Mouse (Mus musculus) cerebellum, adult 2 months (tissue): ENCODE measurements around the gene Cdk12.

Source experiments
- CTCF ChIP-seq: fragments of 200-500 bp; IDR thresholded peaks from 2 replicates; pipeline ENCODE4 v1.5.1; 2011; ENCODE audit warnings: low read depth, mild to moderate bottlenecking, control low read depth, low read length, moderate library complexity, borderline replicate concordance; ENCODE audit not compliant: insufficient read depth
- POLR2A ChIP-seq: fragments of 200-500 bp; IDR thresholded peaks from 2 replicates; pipeline ENCODE4 v1.6.1; 2011; ENCODE audit warnings: low read length, control low read depth, borderline replicate concordance; ENCODE audit not compliant: insufficient read depth

DNA sequence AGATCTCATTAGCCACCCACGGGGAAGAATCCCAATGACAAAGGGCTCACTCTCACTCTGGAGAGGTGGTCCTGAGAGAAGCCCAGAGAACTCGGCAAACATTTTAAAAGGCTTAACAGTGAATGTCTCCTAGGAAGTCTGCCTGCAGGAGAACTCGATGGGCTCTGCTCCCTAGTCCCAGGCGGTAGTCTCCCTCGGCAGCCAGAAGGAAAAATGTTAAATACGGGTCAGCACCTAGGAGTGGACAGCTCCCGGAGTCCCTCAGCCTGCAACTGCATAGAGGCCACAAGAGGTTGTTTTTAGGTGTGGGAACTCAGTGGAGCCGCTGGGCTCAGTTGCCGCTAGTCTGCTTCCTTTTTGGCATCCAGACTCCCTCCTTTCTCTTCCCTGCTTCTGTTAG, 121.1 kb downstream of the Cdk12 start:
- TF ChIP-seq CTCF (no peak), POLR2A (no peak)
